ENCODE assay signal across 8 mouse cellular contexts in the genomic region with DNA sequence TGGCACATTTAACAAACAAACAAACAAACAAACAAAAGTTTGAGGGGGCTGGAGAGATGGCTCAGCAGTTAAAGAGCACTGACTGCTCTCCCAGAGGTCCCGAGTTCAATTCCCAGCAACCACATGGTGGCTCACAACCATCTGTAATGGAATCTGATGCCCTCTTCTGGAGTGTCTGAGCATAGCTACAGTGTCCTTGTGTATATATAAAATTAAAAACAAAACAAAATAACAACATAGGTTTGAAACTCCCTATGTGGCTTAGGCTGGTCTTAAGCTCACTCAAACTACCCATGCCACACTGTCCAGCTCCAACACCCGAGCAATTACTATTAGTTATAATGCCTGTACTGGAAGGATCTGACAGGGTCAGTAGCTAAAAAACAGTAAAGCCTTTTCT. TPM values are rescaled to one million over a fixed set of nuclear protein-coding genes. Genes with fewer than 3 reads are reported as not detected.
DNase-seq lines count a peak whose midpoint lies in the region; ATAC-seq and TF ChIP-seq lines count a peak whose summit lies in the region.

No protein-coding gene starts in this region.

- no peak for TF ChIP-seq EP300 in heart, adult 2 months (IDR thresholded peaks at IDR 0.05; ENCODE audit: insufficient read depth, low read depth, low read length)

- no peak overlapping the region for H3K27ac ChIP-seq in heart, adult 2 months
- H3K27ac ChIP-seq in forebrain, embryonic 15.5 days (replicated peaks), result peak overlapping the region; percentile 94; the same call in 1 of the 2 replicates
- 0 out of 2 replicates have a peak overlapping the region, but pooled peaks have one; percentile 92 for H3K27ac ChIP-seq in liver, embryonic 16.5 days (ENCODE audit: low read length)

- WGBS in heart, adult 2 months, result 85% methylated on average over 2 of the region's 2 CpGs
- 89% methylated on average over 2 of the region's 2 CpGs for WGBS in forebrain, embryonic 15.5 days
- WGBS in liver, embryonic 16.5 days (ENCODE audit: insufficient replicate concordance), result 64% methylated on average over 2 of the region's 2 CpGs

- no peaks in the 10 kb centered on the region for H3K9me3 ChIP-seq in forebrain, embryonic 15.5 days
- no peaks in the 10 kb centered on the region for H3K9me3 ChIP-seq in liver, embryonic 16.5 days (replicated peaks; ENCODE audit: control insufficient read depth, low read length)

- TF ChIP-seq POLR2A in heart, adult 2 months (IDR thresholded peaks at IDR 0.05; ENCODE audit: insufficient read depth, low read depth, low read length), result no peak

- H3K79me3 ChIP-seq in C2C12 (ENCODE audit: low read depth), result peaks cover 7% of the 10 kb centered on the region

- no peak overlapping the region for H3ac ChIP-seq in C2C12 (ENCODE audit: control insufficient read depth, insufficient read length, low read depth)

- H3K79me2 ChIP-seq in heart, adult 2 months (replicated peaks; ENCODE audit: control insufficient read depth, insufficient read depth, low read length), result no peaks in the 10 kb centered on the region
- H3K79me2 ChIP-seq in C2C12 (ENCODE audit: control insufficient read depth, insufficient read depth), result peaks cover 41% of the 10 kb centered on the region

- intact Hi-C loops in heart, adult 2 months (cut with DNase I), result loop anchor here (5.0 to 10.0 kb wide), 3 partner anchors 134 to 181 kb away; a partner anchor contains a TSS
- intact Hi-C loops in left cerebral cortex, postnatal 10 days (cut with DNase I), result loop anchor here (5.0 kb wide), 1 partner anchor 176 kb away; no protein-coding TSS in a partner anchor

- no peak for DNase-seq in heart, adult 2 months
- no peak for DNase-seq in heart, adult 11 months
- no peak for DNase-seq in cerebellum, adult 11 months
- no peak for DNase-seq in embryo, embryonic 11 days
- DNase-seq in left cerebral cortex, postnatal 10 days (ENCODE audit: extremely low spot score in 1 of 2, low spot score in 2 of 2), result no peak

- peak; percentile 39 for TF ChIP-seq CTCF in heart, adult 2 months (IDR thresholded peaks at IDR 0.05)
- TF ChIP-seq CTCF in C2C12 (IDR thresholded peaks at IDR 0.05; ENCODE audit: control insufficient read depth, insufficient read depth, insufficient read length), result no peak

- peak overlapping the region; percentile 71 for H3K4me2 ChIP-seq in forebrain, embryonic 15.5 days (replicated peaks)
- peak overlapping the region; percentile 76 for H3K4me2 ChIP-seq in liver, embryonic 16.5 days (ENCODE audit: low read depth, low read length)

- peaks cover 7% of the 10 kb centered on the region for H3K36me3 ChIP-seq in heart, adult 2 months (ENCODE audit: control insufficient read depth, insufficient read depth, low read length)
- H3K36me3 ChIP-seq in C2C12 (ENCODE audit: control insufficient read depth, insufficient read depth), result peaks cover 40% of the 10 kb centered on the region
- peaks cover 18% of the 10 kb centered on the region for H3K36me3 ChIP-seq in forebrain, embryonic 15.5 days
- peaks cover 15% of the 10 kb centered on the region for H3K36me3 ChIP-seq in liver, embryonic 16.5 days (ENCODE audit: control insufficient read depth, insufficient read depth)

- H3K4me1 ChIP-seq in heart, adult 2 months (ENCODE audit: control insufficient read depth, insufficient read depth, low read length), result peaks cover 3% of the 10 kb centered on the region
- peaks cover 21% of the 10 kb centered on the region for H3K4me1 ChIP-seq in forebrain, embryonic 15.5 days
- peaks cover 10% of the 10 kb centered on the region for H3K4me1 ChIP-seq in liver, embryonic 16.5 days (ENCODE audit: control insufficient read depth, low read depth, low read length)

- H3K27me3 ChIP-seq in heart, adult 2 months (ENCODE audit: control insufficient read depth, insufficient read depth, low read length), result no peaks in the 10 kb centered on the region
- no peaks in the 10 kb centered on the region for H3K27me3 ChIP-seq in C2C12 (ENCODE audit: control insufficient read depth, insufficient read depth, insufficient read length)
- H3K27me3 ChIP-seq in forebrain, embryonic 15.5 days, result no peaks in the 10 kb centered on the region
- no peaks in the 10 kb centered on the region for H3K27me3 ChIP-seq in liver, embryonic 16.5 days (ENCODE audit: control insufficient read depth, insufficient read depth, low read depth, low read length)

- no peak overlapping the region for H3K9ac ChIP-seq in heart, adult 2 months (ENCODE audit: low read depth, low read length)
- H3K9ac ChIP-seq in forebrain, embryonic 15.5 days (replicated peaks), result peak overlapping the region; percentile 79; the same call in 1 of the 2 replicates
- H3K9ac ChIP-seq in liver, embryonic 16.5 days (ENCODE audit: low read depth, low read length), result peak overlapping the region; percentile 87; the same call in 1 of the 2 replicates

- no peak overlapping the region for H3K4me3 ChIP-seq in heart, adult 2 months
- H3K4me3 ChIP-seq in C2C12 (ENCODE audit: insufficient read depth, poor library complexity, severe bottlenecking), result peak overlapping the region; percentile 73
- peak overlapping the region; percentile 86 for H3K4me3 ChIP-seq in forebrain, embryonic 15.5 days
- H3K4me3 ChIP-seq in liver, embryonic 16.5 days (ENCODE audit: low read depth, low read length), result peak overlapping the region; percentile 91

- ATAC-seq in forebrain, embryonic 15.5 days (replicated peaks), result no peak
- ATAC-seq in liver, embryonic 16.5 days (ENCODE audit: low read depth), result no peak

TF ChIP-seq in C2C12, 6 proteins besides CTCF, POLR2A, EP300 and RAD21:
- no peak for TF ChIP-seq CEBPB (IDR thresholded peaks at IDR 0.05; ENCODE audit: low read depth)
- TF ChIP-seq MYOG (IDR thresholded peaks at IDR 0.05; ENCODE audit: control insufficient read depth, extremely low read depth, insufficient read length), result no peak
- no peak for TF ChIP-seq MAX (IDR thresholded peaks at IDR 0.05)
- no peak for TF ChIP-seq MYOD1 (IDR thresholded peaks at IDR 0.05; ENCODE audit: control insufficient read depth, insufficient read length, low read depth)
- TF ChIP-seq USF1 (IDR thresholded peaks at IDR 0.05; ENCODE audit: low read depth), result no peak
- no peak for TF ChIP-seq FOSL1 (IDR thresholded peaks at IDR 0.05; ENCODE audit: insufficient read depth, low read length, poor library complexity, severe bottlenecking)
TF ChIP-seq in C2C12: peak in this region for 0.

RNA-seq across cellular contexts. Expression of a gene that starts 1.0 kb away (rescaled TPM):
- 100 to 1,000 TPM; 321 to 367 TPM for total RNA-seq in heart, adult 2 months (2021)
- 244 and 304 TPM in 2 replicates for polyA plus RNA-seq in heart, adult 2 months (2012; rRNA removed)
- 287 TPM for polyA plus RNA-seq in C2C12 (2012; fragmentation: generic; extraction: Trizol)
- polyA plus RNA-seq in forebrain, embryonic 15.5 days (2015; fragmentation: Nextera tagmentation; extraction: Ambion mirVana), result 363 and 422 TPM in 2 replicates
- 180 and 191 TPM in 2 replicates for polyA plus RNA-seq in liver, embryonic 16.5 days (2015; fragmentation: Nextera tagmentation; extraction: Ambion mirVana)
- total RNA-seq in left cerebral cortex, postnatal 10 days (2021), result 100 to 1,000 TPM; 216 to 223 TPM

RNA-seq across cellular contexts. Expression of a gene that starts 1.2 kb away (rescaled TPM):
- total RNA-seq in heart, adult 2 months (2021), result 10 to 100 TPM; 81.4 to 96.6 TPM
- polyA plus RNA-seq in heart, adult 2 months (2012; rRNA removed), result 83.7 and 116 TPM in 2 replicates
- 33.7 TPM for polyA plus RNA-seq in C2C12 (2012; fragmentation: generic; extraction: Trizol)
- 40.7 TPM in 2 replicates for polyA plus RNA-seq in forebrain, embryonic 15.5 days (2015; fragmentation: Nextera tagmentation; extraction: Ambion mirVana)
- 44.5 and 44.7 TPM in 2 replicates for polyA plus RNA-seq in liver, embryonic 16.5 days (2015; fragmentation: Nextera tagmentation; extraction: Ambion mirVana)
- 10 to 100 TPM; 30.7 to 31.5 TPM for total RNA-seq in left cerebral cortex, postnatal 10 days (2021)

RNA-seq across cellular contexts. Expression of a gene that starts 15.9 kb away (rescaled TPM):
- 10 to 100 TPM; 11.9 to 13.5 TPM for total RNA-seq in heart, adult 2 months (2021)
- polyA plus RNA-seq in heart, adult 2 months (2012; rRNA removed), result 2.8 and 3.4 TPM in 2 replicates
- polyA plus RNA-seq in C2C12 (2012; fragmentation: generic; extraction: Trizol), result 15.3 TPM
- polyA plus RNA-seq in forebrain, embryonic 15.5 days (2015; fragmentation: Nextera tagmentation; extraction: Ambion mirVana), result 24.1 and 24.2 TPM in 2 replicates
- 5.4 and 6.2 TPM in 2 replicates for polyA plus RNA-seq in liver, embryonic 16.5 days (2015; fragmentation: Nextera tagmentation; extraction: Ambion mirVana)
- 10 to 100 TPM; 23.4 to 28.0 TPM for total RNA-seq in left cerebral cortex, postnatal 10 days (2021)

RNA-seq across cellular contexts. Expression of a gene that starts 31.0 kb away (rescaled TPM):
- 10 to 100 TPM; 11.4 TPM for total RNA-seq in heart, adult 2 months (2021)
- polyA plus RNA-seq in heart, adult 2 months (2012; rRNA removed), result 12.0 and 13.6 TPM in 2 replicates
- 6.4 TPM for polyA plus RNA-seq in C2C12 (2012; fragmentation: generic; extraction: Trizol)
- 31.1 and 32.4 TPM in 2 replicates for polyA plus RNA-seq in forebrain, embryonic 15.5 days (2015; fragmentation: Nextera tagmentation; extraction: Ambion mirVana)
- 7.8 and 8.9 TPM in 2 replicates for polyA plus RNA-seq in liver, embryonic 16.5 days (2015; fragmentation: Nextera tagmentation; extraction: Ambion mirVana)
- 10 to 100 TPM; 32.3 to 33.6 TPM for total RNA-seq in left cerebral cortex, postnatal 10 days (2021)

RNA-seq across cellular contexts. Expression of a gene that starts 31.1 kb away (rescaled TPM):
- 10 to 100 TPM in 1 of 2 experiments, 1 to 10 TPM in 1; 8.1 to 12.2 TPM for total RNA-seq in heart, adult 2 months (2021)
- polyA plus RNA-seq in heart, adult 2 months (2012; rRNA removed), result 31.8 and 37.1 TPM in 2 replicates
- 54.6 TPM for polyA plus RNA-seq in C2C12 (2012; fragmentation: generic; extraction: Trizol)
- polyA plus RNA-seq in forebrain, embryonic 15.5 days (2015; fragmentation: Nextera tagmentation; extraction: Ambion mirVana), result 31.9 and 34.5 TPM in 2 replicates
- polyA plus RNA-seq in liver, embryonic 16.5 days (2015; fragmentation: Nextera tagmentation; extraction: Ambion mirVana), result 19.4 and 22.6 TPM in 2 replicates
- total RNA-seq in left cerebral cortex, postnatal 10 days (2021), result 10 to 100 TPM; 21.0 to 24.1 TPM
